Mouse (Mus musculus) lung, postnatal 36 days (tissue): ENCODE data around the gene Rims3.
A peak's percentile ranks its signal among the peaks of the same experiment; 100 is the strongest.

Experiments
- DNase-seq: peaks from one replicate; pipeline ENCODE4 v3.0.0; 2022; ENCODE audit warnings: mixed read lengths

Rims3 gene

GRCm38 (mm10) chr4:120854588-120855319, at the start of gene Rims3:
Gene Rims3 (plus strand): TSS chr4:120854816.
- DNase-seq, result peak; percentile 12

- DNase-seq, result no peak
These were observed 48.8 kb upstream of the Rims3 start for GRCm38 (mm10) chr4:120805816-120806215.

GRCm38 (mm10) chr4:120813762-120814161, 40.9 kb upstream of the Rims3 start:
- DNase-seq, result no peak

- DNase-seq, result peak; percentile 36
These were observed 40.4 kb upstream of the Rims3 start for GRCm38 (mm10) chr4:120814171-120814570.

GRCm38 (mm10) chr4:120815163-120815562, 39.5 kb upstream of the Rims3 start:
- DNase-seq, result no peak

DNA sequence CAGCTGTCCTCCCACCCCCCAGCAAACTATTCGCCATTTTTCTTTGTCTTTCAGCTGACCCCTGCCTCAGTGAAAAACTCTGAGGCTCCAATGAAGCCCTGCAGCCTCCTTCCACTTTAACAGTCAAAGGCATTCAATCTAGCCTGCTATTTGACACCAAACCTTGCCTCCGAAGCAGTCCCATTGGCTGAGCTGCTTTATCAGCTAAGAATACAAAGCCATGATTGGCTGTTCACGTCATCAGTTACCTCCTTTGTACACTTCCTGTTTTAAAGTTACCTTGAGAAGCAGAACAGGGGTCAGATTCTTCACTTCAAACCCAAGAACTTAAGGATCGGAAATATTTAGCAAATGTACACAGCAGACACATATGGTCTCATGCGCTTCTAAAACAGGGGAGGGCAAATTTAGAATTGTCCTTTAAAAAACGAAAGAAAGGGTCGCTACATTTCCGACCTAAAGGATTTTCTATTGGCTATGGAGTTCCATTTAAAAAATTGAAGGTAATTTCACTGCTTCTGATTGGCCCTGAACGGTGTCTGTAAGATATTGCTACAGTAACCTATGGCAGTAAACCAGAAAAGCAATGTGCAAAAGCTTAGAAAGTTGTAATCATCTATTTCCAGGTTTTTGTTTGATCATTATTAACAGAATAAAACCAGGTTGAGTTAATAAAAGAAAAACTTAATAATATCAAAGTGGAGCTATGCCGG, 38.8 kb upstream of the Rims3 start:
- peak; percentile 96 for DNase-seq

DNA sequence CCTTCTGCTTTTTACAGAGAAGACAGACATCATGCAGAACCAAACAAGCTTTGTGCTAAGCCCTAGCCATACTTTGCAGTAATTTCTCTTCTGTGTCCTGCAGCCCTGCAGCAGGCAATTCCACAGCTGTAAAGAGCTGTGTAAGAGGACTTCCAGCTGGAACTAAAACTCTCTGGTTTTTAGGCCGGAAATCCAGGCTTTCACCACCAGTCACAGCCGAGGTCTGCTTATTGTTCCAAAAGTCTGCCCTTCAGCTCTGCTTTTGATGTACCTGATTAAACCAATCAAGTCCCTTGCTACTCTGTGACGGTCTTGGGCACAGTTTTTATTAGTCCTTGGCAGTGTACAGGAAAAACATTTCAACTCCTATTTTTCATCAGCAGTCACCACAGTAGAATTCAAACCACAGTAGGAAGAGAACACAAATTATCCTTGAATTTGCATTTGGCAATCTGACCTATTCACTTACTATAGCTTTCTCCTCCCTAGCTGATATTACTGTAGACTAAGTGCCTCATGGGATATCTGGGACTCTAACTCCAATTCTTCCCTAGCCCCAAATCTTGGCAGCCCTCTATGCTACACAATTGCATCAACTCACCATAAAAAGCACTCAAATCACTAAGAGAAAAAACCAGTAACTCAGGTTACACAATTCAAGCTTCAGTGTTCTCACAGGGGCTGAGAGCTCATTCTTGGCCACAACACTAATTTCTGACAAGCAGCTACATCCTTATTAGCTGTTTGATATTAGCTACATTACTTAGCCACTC, 37.4 kb upstream of the Rims3 start:
- peak; percentile 53 for DNase-seq

- DNase-seq, result peak; percentile 59
These were observed 36.7 kb upstream of the Rims3 start for GRCm38 (mm10) chr4:120817951-120818350.

DNA sequence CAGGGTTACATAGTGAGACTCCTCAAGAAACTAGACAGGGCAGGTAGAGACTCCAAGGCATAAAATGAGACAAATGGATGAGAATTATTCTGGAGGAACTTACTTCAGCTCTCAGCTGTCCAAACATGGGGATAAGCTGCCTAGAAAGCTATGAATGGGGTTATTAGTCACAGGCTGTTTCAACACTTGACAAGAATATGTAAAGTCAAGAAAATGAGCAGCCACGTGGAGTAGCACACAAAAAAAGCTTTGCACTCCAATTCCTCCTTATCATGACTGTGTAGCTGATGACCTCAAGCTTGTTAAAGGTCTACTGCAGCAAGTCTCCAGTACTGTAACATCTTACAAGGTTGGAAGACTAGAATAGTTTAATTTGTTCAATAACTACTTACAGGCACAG, 35.3 kb upstream of the Rims3 start:
- no peak for DNase-seq

DNA sequence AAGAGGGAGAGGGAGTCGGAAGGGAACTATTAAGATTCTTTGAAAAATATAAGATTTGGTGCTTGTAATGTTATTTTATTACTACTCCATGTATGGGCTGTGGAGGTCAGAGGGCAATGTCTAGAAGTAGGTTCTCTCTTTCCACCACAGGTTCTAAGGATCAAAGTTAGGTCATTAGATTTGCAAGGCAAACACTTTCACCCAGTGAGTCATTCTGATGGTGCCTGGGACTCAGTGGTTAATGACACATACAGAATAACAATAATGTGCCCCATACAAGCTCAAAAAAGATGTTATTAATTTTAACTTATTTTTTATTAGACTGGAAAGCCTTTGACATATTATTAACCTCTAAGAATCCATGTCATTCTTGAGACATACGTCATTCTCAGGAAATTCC, 34.7 kb upstream of the Rims3 start:
- DNase-seq, result no peak

DNA sequence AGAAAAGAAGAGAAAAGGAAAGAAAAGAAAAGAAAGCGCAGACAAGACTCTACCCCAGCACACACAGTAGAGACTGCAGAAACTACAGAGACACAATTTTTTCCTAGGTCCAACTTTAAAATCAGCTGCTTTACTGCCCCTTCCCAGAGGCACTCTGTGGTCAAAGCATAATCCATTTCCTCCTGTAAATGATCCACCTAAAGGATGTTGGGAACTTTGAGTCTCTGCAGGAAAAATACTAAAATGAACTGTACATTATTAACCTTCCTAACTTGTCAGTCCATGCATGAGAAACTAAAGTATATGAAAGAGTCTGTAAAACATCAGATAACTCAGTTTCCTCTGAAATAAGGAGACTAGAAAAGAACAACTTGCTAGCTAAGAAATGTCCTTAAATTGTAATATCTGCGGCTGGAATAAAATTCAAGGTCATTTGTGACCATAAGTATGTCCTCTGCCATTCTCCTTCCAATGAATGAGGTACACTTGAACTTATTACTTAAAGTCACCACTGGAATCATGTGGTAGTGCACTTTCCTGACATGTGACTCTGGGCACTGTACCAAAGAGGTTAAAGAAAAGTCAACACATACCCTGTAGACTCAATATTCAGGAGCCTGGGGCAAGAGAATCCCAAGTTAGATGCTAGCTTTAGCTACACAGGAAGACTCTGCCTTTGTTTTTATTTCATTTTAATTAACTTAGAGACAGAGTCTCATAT, 32.3 kb upstream of the Rims3 start:
- DNase-seq, result peak; percentile 64

DNA sequence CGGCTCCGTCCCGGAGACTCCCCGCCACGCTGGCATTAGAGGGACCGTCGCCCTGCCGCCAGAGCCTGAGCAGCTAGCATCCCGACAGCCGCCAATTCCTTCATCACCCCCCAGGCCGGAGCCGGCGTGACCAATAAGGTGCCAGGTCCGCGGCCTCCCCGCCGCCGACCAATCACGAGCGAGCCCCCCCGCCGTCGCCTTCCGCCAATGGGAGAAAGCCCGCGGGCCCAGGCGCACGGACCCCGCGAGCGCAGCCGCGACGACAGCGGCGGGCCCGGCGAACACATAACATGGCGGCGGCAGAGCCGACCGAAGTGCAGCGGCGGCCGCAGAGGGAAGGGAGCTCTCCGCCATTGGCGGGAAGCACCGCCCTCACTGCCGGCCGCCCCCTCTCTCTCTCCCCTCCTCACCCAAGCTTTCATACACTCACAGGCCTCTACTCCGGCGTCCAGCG, 29.5 kb upstream of the Rims3 start:
- peak; percentile 97 for DNase-seq

- peak; percentile 99 for DNase-seq
These were observed 28.9 kb upstream of the Rims3 start for GRCm38 (mm10) chr4:120825577-120826326.

DNA sequence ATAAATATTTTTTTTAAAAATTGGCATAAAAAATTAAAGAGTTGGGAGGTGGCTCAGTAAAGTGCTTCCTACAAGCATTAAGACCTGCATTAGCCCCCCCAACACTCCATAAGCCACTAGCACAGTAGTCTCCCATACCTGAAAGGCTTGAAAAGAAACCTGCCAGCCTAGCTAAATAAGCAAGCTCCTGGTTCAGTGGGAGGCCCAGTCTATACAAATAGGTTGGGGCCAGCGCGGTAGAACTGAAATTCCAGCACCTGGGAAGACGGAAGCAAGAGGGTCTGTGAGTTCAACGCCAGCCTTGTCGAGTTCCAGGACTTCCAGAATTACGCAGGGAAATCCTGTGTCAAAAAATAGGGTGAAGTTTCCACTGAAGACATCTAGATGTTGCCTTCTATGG, 28.2 kb upstream of the Rims3 start:
- DNase-seq, result no peak

GRCm38 (mm10) chr4:120830767-120831166, 23.8 kb upstream of the Rims3 start:
- no peak for DNase-seq

- no peak for DNase-seq
These were observed 23.1 kb upstream of the Rims3 start, which contains the start of gene Nfyc for GRCm38 (mm10) chr4:120831472-120831871. Gene Nfyc (minus strand): TSS chr4:120831572.

GRCm38 (mm10) chr4:120841342-120841741, 13.3 kb upstream of the Rims3 start:
- DNase-seq, result no peak

DNA sequence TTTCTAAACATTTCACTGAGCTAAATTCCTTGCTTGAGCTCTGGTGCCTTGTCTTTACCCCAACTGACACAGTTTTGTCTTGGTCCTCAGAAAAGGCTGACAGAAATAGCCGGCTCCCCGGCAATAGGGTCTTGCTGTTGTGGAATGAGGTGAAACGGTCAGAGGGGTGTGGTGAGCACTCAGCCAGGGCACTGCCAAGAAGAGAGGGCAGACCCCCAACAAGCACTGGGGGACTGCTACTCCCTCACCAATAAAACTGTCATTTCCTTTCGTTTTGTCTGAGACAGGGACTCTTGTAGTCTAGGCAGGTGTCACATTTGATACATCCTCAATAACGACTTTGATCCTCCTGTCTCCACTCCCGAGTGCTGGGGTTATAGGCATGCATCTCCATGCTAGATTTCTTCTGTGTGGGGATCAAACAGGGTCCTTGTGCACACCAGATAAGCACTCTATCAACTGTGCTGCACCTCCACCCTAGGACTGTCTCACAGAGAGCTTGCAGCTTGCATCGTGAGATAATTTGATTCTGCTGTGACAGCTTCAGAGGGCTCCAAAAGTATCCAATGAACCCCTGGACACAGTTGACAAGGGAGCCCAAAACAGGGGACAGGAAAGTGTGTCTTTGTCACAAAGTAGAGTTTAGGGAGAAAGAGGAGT, 10.1 kb upstream of the Rims3 start:
- DNase-seq, result no peak

- DNase-seq, result peak; percentile 17
These were observed 9.5 kb upstream of the Rims3 start for GRCm38 (mm10) chr4:120845098-120845497.

DNA sequence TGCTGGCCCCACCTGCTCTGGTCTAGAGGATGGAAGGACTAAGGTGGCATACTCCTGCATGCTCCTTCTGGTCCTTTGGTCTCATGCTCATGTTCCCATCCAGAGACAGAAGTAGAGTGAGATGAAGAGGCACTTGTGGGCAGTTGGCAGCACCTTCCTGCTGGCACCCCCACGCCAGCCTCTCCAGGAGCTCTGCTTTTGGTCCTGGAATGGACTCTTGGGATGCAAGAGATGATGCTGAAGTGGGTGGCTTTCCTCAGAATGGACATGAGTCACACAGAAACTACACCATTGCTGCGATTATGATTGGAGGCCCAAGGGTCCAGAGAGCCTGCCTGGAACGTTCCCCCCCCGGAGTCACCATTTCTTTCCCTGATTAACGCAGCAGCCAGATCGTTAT, 5.7 kb upstream of the Rims3 start:
- DNase-seq, result no peak

GRCm38 (mm10) chr4:120849451-120849850, 5.2 kb upstream of the Rims3 start:
- no peak for DNase-seq
